Mouse (Mus musculus) kidney, embryonic 14.5 days (tissue): ENCODE measurements around the gene Glb1. TPM values are rescaled to one million over a fixed set of nuclear protein-coding genes. Genes with fewer than 3 reads are reported as not detected.

ENCODE experiments used
- ATAC-seq: fragments of 200-750 bp; cut with Nextera tagmentation; 2 replicates; pipeline ENCODE4 v1.8.0; 2017; ENCODE audit warnings: moderate number of reproducible peaks, mild to moderate bottlenecking, moderate TSS enrichment, moderate library complexity; ENCODE audit not compliant: low FRiP score, low TSS enrichment
- H3K27ac ChIP-seq: fragments of 300-500 bp; sonication (generic); 2 replicates; pipeline ENCODE4 v1.5.1; 2014; ENCODE audit warnings: low read depth, mild to moderate bottlenecking, low read length, moderate library complexity, mixed read lengths
- H3K27me3 ChIP-seq: fragments of 300-500 bp; sonication (generic); 2 replicates; pipeline ENCODE4 v1.6.1; 2014; ENCODE audit warnings: mild to moderate bottlenecking, low read length; ENCODE audit not compliant: control insufficient read depth, insufficient read depth
- H3K36me3 ChIP-seq: fragments of 300-500 bp; sonication (generic); 2 replicates; pipeline ENCODE4 v1.6.1; 2014; ENCODE audit warnings: low read length, mixed read lengths; ENCODE audit not compliant: control insufficient read depth, insufficient read depth
- H3K4me1 ChIP-seq: fragments of 300-500 bp; sonication (generic); 2 replicates; pipeline ENCODE4 v1.6.1; 2014; ENCODE audit warnings: low read length, mixed read lengths; ENCODE audit not compliant: control insufficient read depth, insufficient read depth
- H3K4me2 ChIP-seq: fragments of 300-500 bp; sonication (generic); replicated peaks from 2 replicates; pipeline ENCODE4 v1.6.1; 2014; ENCODE audit warnings: low read depth, mild to moderate bottlenecking, low read length
- H3K4me3 ChIP-seq: fragments of 300-500 bp; sonication (generic); 2 replicates; pipeline ENCODE4 v1.5.1; 2014; ENCODE audit warnings: mild to moderate bottlenecking, low read length
- H3K9ac ChIP-seq: fragments of 300-500 bp; sonication (generic); 2 replicates; pipeline ENCODE4 v1.6.1; 2014; ENCODE audit warnings: low read depth, mild to moderate bottlenecking, low read length, moderate library complexity
- H3K9me3 ChIP-seq: fragments of 300-500 bp; sonication (generic); 2 replicates; pipeline ENCODE4 v1.6.1; 2016; ENCODE audit warnings: low read length; ENCODE audit not compliant: control insufficient read depth
- WGBS: fragments of 180-500 bp; shearing (Covaris S2); extraction: QIAGEN DNeasy Blood & Tissue Kit; methylation state at CpG from one replicate; pipeline ENCODE4 v1.1.7; 2014; 5-methylcytosine and 5-hydroxymethylcytosine counted together
- polyA plus RNA-seq: library from polyadenylated mRNA; unstranded; fragments of >200 nt; fragmentation: Nextera tagmentation; extraction: Ambion mirVana; gene quantifications from 2 replicates; pipeline ENCODE4 v1.2.1, GENCODE M21; 2014

Glb1 gene
- polyA plus RNA-seq, 1 experiment from 2014 or later: 49.6 TPM

DNA sequence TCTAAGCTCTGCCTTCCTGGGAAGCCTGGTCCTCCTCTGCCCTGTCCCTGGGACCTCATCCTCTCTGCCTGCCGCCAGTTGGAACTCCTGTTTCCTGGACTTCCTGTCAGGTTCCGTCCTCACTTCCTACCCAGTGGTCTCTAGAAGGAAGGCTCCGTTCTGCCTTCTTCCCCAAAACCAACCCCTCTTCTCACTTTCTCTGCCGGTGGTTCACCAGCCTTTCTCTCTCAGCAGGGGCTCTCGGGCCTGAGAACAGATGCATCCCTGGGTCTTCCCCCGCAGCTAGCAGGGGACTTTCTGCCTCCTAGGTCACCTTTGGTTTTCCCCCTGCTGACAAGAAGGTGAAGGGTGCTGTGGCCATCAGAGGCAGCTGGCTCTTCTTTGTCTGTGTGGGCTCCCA, 64.6 kb downstream of the Glb1 start:
- Histone ChIP-seq H3K4me1 (no peaks in the 10 kb centered on the region), H3K27ac (no peak overlapping the region), H3K9me3 (no peaks in the 10 kb centered on the region), H3K4me3 (no peak overlapping the region), H3K4me2 (no peak overlapping the region), H3K36me3 (peaks cover 16% of the 10 kb centered on the region; the same call in 1 of the 2 replicates), H3K27me3 (no peaks in the 10 kb centered on the region), H3K9ac (no peak overlapping the region)
- 81% methylated on average over 6 of the region's 6 CpGs for WGBS
- no peak for ATAC-seq

DNA sequence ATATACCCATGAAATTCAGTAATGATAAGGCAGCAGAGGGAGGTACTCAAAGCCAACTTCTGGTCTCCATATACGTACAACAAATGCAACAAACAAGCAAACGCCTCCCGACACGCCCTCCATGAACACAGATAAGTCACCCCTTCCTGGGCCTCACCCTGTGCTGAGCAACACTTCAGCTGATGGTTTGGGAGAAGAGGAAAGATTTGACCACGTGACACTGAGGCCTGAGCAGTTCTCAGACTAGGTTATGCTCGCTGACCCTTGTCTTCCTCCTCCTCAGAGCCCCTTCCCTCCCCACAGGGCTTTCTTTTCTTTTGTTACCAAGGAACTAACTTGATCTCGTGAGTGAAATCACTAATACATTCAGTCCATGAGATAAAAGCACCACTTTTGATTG, 66.0 kb downstream of the Glb1 start:
- Histone ChIP-seq H3K36me3 (peaks cover 12% of the 10 kb centered on the region; the same call in 1 of the 2 replicates), H3K4me1 (no peaks in the 10 kb centered on the region), H3K9me3 (no peaks in the 10 kb centered on the region), H3K9ac (no peak overlapping the region), H3K27ac (no peak overlapping the region), H3K27me3 (no peaks in the 10 kb centered on the region), H3K4me2 (no peak overlapping the region), H3K4me3 (no peak overlapping the region)
- peak; percentile 58; the same call in 1 of the 2 replicates for ATAC-seq
- WGBS: 65% methylated on average over 7 of the region's 7 CpGs

DNA sequence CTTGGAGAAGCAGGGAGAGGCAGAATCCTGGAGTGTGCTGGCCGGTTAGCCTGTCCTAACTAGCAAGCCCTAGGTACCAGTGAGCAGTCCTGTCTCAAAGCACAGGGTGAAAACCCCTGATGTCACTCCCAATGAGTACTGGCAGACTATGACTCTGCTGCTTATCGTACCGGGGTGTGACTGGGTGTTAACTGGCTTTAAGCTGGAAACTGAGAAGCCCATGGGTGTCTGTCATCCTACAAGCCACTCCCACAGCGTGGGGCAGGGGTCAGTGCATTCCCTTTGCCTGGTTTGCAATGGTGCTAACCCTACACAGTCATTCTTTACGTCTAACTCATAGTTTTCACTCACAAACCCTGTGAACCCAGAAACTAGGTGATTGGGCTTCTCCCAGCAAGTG, 67.3 kb downstream of the Glb1 start:
- no peak for ATAC-seq
- Histone ChIP-seq H3K9me3 (no peaks in the 10 kb centered on the region), H3K9ac (no peak overlapping the region), H3K36me3 (peaks cover 12% of the 10 kb centered on the region; the same call in 1 of the 2 replicates), H3K4me2 (no peak overlapping the region), H3K27ac (no peak overlapping the region), H3K4me1 (no peaks in the 10 kb centered on the region), H3K4me3 (no peak overlapping the region), H3K27me3 (no peaks in the 10 kb centered on the region)
- WGBS: 61% methylated on average over 5 of the region's 5 CpGs

DNA sequence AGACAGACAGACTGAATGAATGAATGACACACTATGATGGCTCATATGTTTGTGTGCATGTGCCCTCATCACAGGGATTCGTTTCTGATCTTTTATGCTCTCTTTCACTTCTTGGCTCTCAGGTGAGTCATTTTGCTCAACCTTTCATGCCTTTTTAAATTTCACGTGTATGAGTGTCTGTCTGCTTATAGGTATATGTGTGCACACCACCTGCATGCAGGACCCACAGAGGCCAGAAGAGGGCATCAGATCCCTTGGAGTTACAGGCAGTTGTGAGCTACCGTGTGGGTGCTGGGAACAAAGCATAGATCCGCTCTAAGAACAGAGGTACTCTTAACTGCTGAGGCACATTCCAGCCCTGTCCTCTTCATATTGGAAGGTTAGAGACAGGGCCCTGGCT, 67.8 kb downstream of the Glb1 start:
- no peaks in the 10 kb centered on the region for H3K4me1 ChIP-seq
- no peak overlapping the region for H3K4me3 ChIP-seq
- no peaks in the 10 kb centered on the region for H3K27me3 ChIP-seq
- H3K36me3 ChIP-seq: peaks cover 10% of the 10 kb centered on the region; the same call in 1 of the 2 replicates
- no peak overlapping the region for H3K4me2 ChIP-seq
- H3K27ac ChIP-seq: no peak overlapping the region
- WGBS: 95% methylated on average over 4 of the region's 4 CpGs
- no peaks in the 10 kb centered on the region for H3K9me3 ChIP-seq
- no peak for ATAC-seq
- no peak overlapping the region for H3K9ac ChIP-seq

DNA sequence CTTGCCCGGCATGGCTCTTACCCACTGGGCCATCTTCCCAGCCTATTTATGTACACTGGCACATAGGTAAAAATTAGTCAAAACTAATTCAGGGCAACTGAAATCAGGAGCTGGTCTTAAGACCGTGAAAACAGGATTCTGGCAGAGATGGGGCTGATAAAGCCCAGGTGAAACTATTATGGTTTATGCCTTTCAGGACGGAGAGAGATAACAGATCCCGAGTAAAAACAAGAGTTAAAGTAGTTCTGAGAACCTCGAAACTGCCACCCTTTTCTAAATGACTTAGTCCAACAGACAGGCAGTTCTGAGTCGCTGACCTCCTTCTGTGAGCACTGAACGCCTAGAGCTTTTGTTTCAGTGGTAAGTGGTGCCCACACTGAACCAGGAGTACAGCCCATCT, 71.0 kb downstream of the Glb1 start:
- no peaks in the 10 kb centered on the region for H3K27me3 ChIP-seq
- no peaks in the 10 kb centered on the region for H3K9me3 ChIP-seq
- H3K27ac ChIP-seq: no peak overlapping the region
- H3K9ac ChIP-seq: no peak overlapping the region
- no peak overlapping the region for H3K4me2 ChIP-seq
- no peaks in the 10 kb centered on the region for H3K36me3 ChIP-seq
- 71% methylated on average over 7 of the region's 7 CpGs for WGBS
- no peaks in the 10 kb centered on the region for H3K4me1 ChIP-seq
- no peak for ATAC-seq
- H3K4me3 ChIP-seq: no peak overlapping the region

DNA sequence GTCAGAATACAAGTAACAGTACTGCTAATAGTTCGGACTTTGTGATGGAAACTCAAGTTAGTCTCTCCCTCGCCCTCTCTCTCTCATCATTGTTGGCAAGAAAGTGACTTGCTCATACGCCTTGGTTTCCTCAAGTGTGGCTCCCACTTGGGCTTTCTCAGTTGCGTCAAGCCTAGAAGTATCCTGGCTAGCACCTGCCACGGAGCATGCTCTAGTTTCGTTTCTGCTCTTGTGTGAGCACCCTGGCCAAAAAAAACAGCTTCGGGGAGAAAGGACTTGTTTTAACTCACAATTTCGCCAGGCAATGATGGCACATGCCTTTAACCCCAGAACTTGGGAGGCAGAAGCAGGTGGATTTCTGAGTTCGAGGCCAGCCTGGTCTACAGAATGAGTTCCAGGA, 76.1 kb downstream of the Glb1 start:
- 90% methylated on average over 9 of the region's 9 CpGs for WGBS
- H3K27ac ChIP-seq: no peak overlapping the region
- H3K27me3 ChIP-seq: no peaks in the 10 kb centered on the region
- H3K4me2 ChIP-seq: no peak overlapping the region
- no peaks in the 10 kb centered on the region for H3K9me3 ChIP-seq
- no peak for ATAC-seq
- no peaks in the 10 kb centered on the region for H3K36me3 ChIP-seq
- no peak overlapping the region for H3K4me3 ChIP-seq
- H3K9ac ChIP-seq: no peak overlapping the region
- no peaks in the 10 kb centered on the region for H3K4me1 ChIP-seq

DNA sequence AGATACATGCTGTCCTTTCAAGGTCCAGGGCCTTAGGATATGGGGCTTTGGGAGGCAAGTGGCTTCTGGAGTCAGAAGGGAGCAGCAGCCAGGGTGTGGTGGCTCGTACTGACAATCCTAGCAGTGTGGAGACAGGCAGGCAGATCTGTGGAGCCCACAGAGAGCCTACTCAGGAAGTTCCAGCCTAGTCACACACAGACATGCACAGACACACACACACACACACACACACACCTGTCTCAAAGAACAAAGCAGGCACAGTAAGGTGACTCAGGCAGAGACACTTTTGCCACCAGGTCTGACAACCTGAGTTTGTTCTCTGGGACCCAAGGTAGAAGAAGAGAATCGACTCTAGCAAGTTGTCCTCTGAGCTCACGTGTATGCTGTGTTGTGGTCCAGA, 80.1 kb downstream of the Glb1 start:
- Histone ChIP-seq H3K27ac (no peak overlapping the region), H3K27me3 (no peaks in the 10 kb centered on the region), H3K9me3 (no peaks in the 10 kb centered on the region), H3K36me3 (no peaks in the 10 kb centered on the region), H3K9ac (no peak overlapping the region), H3K4me2 (no peak overlapping the region), H3K4me1 (no peaks in the 10 kb centered on the region), H3K4me3 (no peak overlapping the region)
- 80% methylated on average over 3 of the region's 3 CpGs for WGBS
- no peak for ATAC-seq

DNA sequence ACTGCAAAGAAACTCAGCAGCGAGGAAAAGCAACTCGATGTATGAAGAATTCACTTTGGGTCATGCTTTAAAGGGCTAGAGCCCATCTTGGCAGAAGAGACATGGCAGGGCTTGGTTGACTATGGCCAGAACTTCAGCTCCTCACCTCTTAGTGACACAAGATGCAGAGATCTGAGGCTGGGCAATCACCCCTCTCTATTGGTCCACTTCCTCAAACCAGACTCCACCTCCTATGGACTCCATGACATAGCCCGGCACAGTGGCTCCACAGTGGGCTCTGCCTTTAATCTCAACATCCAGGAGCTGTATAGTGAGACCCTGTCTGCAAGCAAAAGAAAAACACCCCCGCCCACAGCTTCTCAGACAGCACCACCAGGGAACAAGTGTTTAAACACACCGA, 83.9 kb downstream of the Glb1 start:
- Histone ChIP-seq H3K4me2 (no peak overlapping the region), H3K27ac (no peak overlapping the region), H3K27me3 (no peaks in the 10 kb centered on the region), H3K9ac (no peak overlapping the region), H3K36me3 (no peaks in the 10 kb centered on the region), H3K9me3 (no peaks in the 10 kb centered on the region), H3K4me3 (no peak overlapping the region), H3K4me1 (no peaks in the 10 kb centered on the region)
- ATAC-seq: no peak
- 87% methylated on average over 5 of the region's 5 CpGs for WGBS

DNA sequence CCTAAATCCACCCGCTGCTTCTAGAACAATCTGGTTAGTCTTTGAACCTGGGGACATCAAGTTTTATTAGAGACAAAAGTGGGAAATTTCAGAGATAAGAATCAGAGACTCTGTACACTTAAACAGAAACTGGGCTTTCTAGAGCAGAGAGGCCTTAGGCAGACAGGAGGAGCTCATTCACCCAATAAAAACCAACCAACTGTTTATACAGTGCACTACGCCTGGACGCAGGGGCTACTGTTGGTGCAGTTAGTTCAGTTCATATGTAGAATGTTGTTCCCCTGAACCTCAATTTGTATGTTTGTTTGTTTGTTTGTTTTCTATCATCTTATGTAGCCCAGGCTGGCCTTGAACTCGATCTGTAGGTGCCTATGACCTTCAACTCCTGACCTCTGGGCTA, 85.9 kb downstream of the Glb1 start:
- no peaks in the 10 kb centered on the region for H3K4me1 ChIP-seq
- 57% methylated on average over 4 of the region's 4 CpGs for WGBS
- ATAC-seq: no peak

More for the DNA sequence above, 85.9 kb downstream of the Glb1 start:
- no peak overlapping the region for H3K9ac ChIP-seq
- H3K4me3 ChIP-seq: no peak overlapping the region
- no peak overlapping the region for H3K27ac ChIP-seq
- H3K9me3 ChIP-seq: no peaks in the 10 kb centered on the region
- H3K27me3 ChIP-seq: no peaks in the 10 kb centered on the region
- H3K36me3 ChIP-seq: no peaks in the 10 kb centered on the region
- H3K4me2 ChIP-seq: no peak overlapping the region
